In the genomic region with DNA sequence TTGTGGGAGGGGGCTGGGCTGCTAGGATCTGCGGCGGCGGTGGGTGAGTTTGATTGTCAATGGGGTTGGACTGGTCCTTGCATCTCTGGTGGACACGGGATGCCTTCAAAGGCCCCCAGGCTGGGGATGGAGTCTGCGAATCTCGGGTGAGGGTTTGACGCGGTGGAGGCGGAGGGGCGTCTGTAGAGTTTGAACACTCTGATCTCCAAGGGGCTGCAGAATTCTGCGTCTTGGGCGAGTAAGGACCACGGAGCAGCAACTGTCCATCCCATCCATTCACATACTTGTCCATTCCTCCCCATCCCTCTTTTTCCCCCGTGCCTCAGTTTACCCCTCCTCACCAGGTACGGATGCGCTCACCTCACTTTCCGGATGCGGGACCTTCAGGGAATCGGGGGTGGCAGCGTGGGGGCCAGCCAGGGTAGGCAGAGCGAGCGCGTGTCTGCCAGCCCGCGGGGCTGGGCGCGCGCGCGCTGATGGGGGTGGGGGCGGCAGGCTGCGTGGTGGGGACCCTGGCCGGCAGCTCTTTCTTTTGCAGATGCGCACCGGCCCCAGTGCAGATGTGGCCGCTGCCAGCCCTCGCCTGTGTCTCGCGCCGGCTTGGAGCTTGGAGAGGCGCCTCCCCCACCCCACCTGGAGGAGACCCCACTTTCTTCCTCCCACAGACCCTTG, we compare ENCODE assay signal across 8 mouse cellular contexts. TPM values are rescaled to one million over a fixed set of nuclear protein-coding genes. Genes with fewer than 3 reads are reported as not detected.
DNase-seq lines count a peak whose midpoint lies in the region; ATAC-seq lines count a peak whose summit lies in the region.

Shisa7 (minus strand) TSS at position 452 of the 672 bp plus-strand sequence.

- peaks cover 18% of the 10 kb centered on the region for H3K4me1 ChIP-seq in lung, embryonic 15.5 days
- peaks cover 40% of the 10 kb centered on the region for H3K4me1 ChIP-seq in hindbrain, embryonic 10.5 days (replicated peaks)

- ATAC-seq in lung, embryonic 15.5 days (ENCODE audit: borderline replicate concordance, extremely low read depth, low FRiP score, low TSS enrichment), result peak; percentile 37; the same call in 1 of the 2 replicates

- peak within 1 kb of the TSS; percentile 39 for H3K4me3 ChIP-seq in lung, embryonic 15.5 days
- H3K4me3 ChIP-seq in hindbrain, embryonic 10.5 days, result peak within 1 kb of the TSS; percentile 55

- no peak within 1 kb of the TSS for H3K27ac ChIP-seq in lung, embryonic 15.5 days
- H3K27ac ChIP-seq in hindbrain, embryonic 10.5 days, result peak within 1 kb of the TSS; percentile 77

- H3K4me2 ChIP-seq in lung, embryonic 15.5 days, result peak within 1 kb of the TSS; percentile 80

- no peaks in the 10 kb centered on the region for H3K9me3 ChIP-seq in lung, embryonic 15.5 days
- H3K9me3 ChIP-seq in hindbrain, embryonic 10.5 days, result 0 out of 2 replicates have a peak, but pooled peaks cover 6% of the 10 kb centered on the region

- no peak for DNase-seq in lung, postnatal 10 days
- DNase-seq in hindbrain, embryonic 10.5 days (ENCODE audit: low spot score), result peak; percentile 11
- DNase-seq in left cerebral cortex, postnatal 4 days, result no peak
- DNase-seq in right cerebral cortex, postnatal 4 days, result peak; percentile 69
- DNase-seq in gastrocnemius, postnatal 25 days, result no peak
- DNase-seq in cerebellum, postnatal 25 days, result no peak
- no peak for DNase-seq in testis, postnatal 14 days (ENCODE audit: low spot score)

- peak within 1 kb of the TSS; percentile 5; the same call in 1 of the 2 replicates for H3K9ac ChIP-seq in lung, embryonic 15.5 days

- H3K27me3 ChIP-seq in lung, embryonic 15.5 days, result peaks cover 44% of the 10 kb centered on the region
- peaks cover 50% of the 10 kb centered on the region for H3K27me3 ChIP-seq in hindbrain, embryonic 10.5 days (ENCODE audit: insufficient read depth, poor library complexity, severe bottlenecking)

- intact Hi-C loops in left cerebral cortex, postnatal 4 days (cut with DNase I), result no loop called here

- 1% methylated on average over 38 of the region's 41 CpGs for WGBS in lung, embryonic 15.5 days
- under 1% methylated on average over 41 of the region's 41 CpGs for WGBS in hindbrain, embryonic 10.5 days

- H3K36me3 ChIP-seq in lung, embryonic 15.5 days, result no peaks in the 10 kb centered on the region
- H3K36me3 ChIP-seq in hindbrain, embryonic 10.5 days, result no peaks in the 10 kb centered on the region

RNA-seq across cellular contexts. Expression of gene Shisa7, which starts in this region (rescaled TPM):
- 0.94 and 1.3 TPM in 2 replicates for polyA plus RNA-seq in lung, embryonic 15.5 days (2015; fragmentation: Nextera tagmentation; extraction: Ambion mirVana)
- polyA plus RNA-seq in hindbrain, embryonic 10.5 days (2016; fragmentation: Nextera tagmentation; extraction: Ambion mirVana), result 0.68 and 1.8 TPM in 2 replicates
- 100 to 1,000 TPM; 112 to 126 TPM for total RNA-seq in left cerebral cortex, postnatal 4 days (2021)
- not detected for total RNA-seq in gastrocnemius, postnatal 25 days (2021)

Comparison
In these comparisons a context has a peak if more than half of its experiments do, and no peak if none do; other contexts are left out.
1. RNA of gene Shisa7 (total RNA-seq): 112 to 126 TPM in left cerebral cortex, postnatal 4 days; not detected in gastrocnemius, postnatal 25 days; every median in the first group is over 100 times any median in the second.
2. DNase-seq: peak in hindbrain, embryonic 10.5 days (single experiment) and right cerebral cortex, postnatal 4 days (single experiment); none in lung, postnatal 10 days (single experiment), left cerebral cortex, postnatal 4 days (single experiment), gastrocnemius, postnatal 25 days (single experiment), cerebellum, postnatal 25 days (0 of 2) and testis, postnatal 14 days (single experiment).